Mouse (Mus musculus) gastrocnemius, postnatal 36 days (tissue): ENCODE data around the gene Rph3al. TPM values are rescaled to one million over a fixed set of nuclear protein-coding genes. Genes with fewer than 3 reads are reported as not detected.

Source experiments
- DNase-seq, 2 experiments: peaks; one replicate each; pipeline ENCODE4 v3.0.0; 2022
- intact Hi-C: fragments of 180-260 bp; cut with DNase I; formaldehyde crosslinking; loops from one replicate; pipeline ENCODE4 v1.15.1; 2025
- total RNA-seq, 2 experiments: library from RNA; stranded (reverse); gene quantifications; 2 replicates each; pipeline ENCODE4 v1.2.3; 2021

Gene Rph3al
- total RNA-seq, 2 experiments from 2014 or later: 9.4 to 11.0 TPM

DNA sequence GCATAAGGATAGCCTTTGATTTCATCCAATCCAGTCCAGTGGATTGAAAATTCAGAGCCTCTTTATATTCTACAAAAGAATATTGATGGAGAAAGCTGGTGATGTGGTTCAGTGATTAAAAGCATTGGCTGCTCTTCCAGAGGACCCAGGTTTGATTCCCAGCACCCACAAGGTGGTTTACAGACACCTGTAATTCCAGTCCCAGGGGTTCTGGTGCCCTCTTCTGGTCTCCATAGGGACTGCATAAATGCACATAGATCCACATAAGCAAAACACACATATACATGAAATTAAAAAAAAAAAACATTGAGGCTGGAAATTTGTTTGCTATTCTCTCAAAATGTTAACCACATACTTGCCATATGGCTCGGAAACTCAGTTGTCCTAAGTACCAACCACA, 26.3 kb downstream of the Rph3al start:
- intact Hi-C loops: no loop called here

DNA sequence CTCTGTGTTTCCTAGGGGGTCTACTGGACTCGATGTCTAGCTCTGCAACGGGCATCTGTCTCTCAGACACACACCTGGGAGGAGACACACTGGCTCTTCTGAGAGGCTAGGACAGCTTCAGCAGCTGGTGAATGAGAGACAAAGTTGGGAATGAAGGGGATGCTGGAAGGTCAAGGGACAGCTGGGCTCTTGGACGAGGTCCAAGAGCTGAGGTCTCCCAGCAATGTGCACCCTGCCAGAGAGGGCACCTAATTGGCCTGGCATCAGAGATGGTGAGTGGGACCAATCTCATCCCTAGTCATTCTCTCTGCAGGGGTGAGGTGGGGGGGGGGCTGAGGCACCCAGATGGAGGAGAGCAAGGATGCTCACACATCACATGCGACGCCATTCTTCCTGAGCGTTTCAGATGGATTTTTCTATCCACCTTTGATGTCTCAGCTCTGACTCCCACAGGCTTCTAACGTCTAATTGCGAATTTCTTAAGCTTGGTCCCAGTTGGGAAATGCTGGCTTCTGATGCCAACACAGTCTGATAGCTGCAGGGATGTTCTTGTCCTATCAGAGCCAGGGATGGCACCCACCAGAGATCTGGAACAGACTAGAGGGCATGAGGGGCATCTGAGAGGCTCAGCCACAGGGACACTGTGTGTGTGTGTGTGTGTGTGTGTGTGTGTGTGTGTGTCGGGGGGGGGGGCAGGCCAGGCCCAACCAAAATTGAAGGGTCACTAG, 28.4 kb downstream of the Rph3al start:
- DNase-seq: no peak
- intact Hi-C loops: loop anchor here (10.0 kb wide), 1 partner anchor 205 kb away; no protein-coding TSS in a partner anchor

More for the DNA sequence above, 26.3 kb downstream of the Rph3al start:
- DNase-seq: no peak

DNA sequence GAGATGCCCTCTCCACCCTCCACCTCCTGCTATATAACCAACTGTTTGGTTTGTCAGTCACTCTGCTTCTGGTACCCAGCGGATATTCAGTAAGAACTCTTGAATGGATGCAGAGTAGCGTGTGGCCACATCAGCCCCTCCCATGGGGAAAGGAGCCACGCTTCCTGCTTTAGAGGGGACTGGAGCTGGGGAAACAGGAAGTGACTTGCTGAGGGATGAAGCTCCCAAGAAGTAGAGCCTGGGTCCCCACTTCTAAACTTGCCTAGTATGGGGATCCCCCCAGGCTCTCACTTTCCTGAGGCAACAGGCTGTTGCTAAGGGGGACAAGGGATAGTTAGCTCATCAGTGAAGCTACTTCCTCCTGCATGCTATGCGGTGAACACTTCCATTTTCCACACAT, 30.8 kb downstream of the Rph3al start:
- DNase-seq: no peak
- intact Hi-C loops: loop anchor here (10.0 kb wide), 1 partner anchor 203 kb away; no protein-coding TSS in a partner anchor

DNA sequence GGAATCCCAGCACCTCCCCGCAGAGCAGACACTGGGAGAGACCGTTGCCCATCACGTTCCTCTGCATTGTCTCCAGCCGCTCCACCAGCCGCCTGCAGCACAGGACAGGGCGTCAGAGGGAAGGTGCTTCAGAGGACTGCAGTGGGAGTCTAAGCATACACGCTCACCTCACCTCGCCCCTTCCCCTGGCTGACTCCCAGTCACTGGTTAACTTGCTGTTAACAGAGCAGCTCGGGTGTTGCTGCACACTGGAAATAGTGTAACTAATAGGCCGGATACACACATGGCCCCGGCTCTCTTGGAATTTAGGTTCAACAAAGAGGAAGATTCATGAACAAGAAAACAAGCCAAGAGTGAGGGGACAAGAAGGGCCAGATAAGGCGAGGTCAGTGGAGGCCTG, 31.7 kb downstream of the Rph3al start:
- intact Hi-C loops: loop anchor here (10.0 kb wide), 1 partner anchor 202 kb away; no protein-coding TSS in a partner anchor
- DNase-seq: no peak

DNA sequence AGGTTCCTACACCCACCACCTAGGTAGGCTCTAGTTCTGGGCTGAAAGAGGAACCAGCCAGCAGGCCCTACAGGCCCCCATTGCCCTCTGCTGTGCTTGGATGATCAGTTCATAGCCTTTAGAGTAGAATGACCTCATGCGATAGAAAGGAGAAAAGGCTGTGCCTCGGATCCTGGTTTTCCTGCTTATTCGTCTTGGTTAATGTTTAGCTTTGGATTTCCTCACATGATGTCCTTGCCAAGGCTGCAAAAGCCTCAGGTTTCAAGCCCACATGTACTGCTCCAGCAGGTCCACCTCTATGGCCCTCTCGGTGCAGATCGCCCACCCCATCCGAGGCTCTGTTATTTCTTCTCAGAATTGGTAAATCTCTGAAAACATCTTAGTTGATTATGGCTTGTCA, 33.2 kb downstream of the Rph3al start:
- intact Hi-C loops: loop anchor here (10.0 kb wide), 1 partner anchor 200 kb away; no protein-coding TSS in a partner anchor
- no peak for DNase-seq

DNA sequence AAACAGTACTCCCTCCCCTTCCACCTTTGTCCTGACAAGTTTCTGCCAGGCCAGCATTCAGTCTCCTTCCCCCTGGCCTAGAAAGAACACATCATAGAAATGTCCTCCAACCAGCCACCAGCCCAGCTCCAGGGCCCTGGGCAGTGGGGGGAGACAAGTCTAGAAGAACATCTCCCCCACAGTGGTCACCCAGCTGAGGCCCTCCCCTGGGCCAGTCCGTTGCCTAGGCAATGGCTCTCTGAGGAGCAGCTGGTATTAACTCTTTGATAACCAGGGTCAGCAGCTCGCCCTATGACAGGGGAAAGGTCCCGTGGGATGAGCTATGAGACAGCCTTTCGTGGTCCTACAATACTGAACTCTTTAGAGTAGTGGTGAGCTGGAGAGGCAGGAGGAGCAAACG, 33.7 kb downstream of the Rph3al start:
- intact Hi-C loops: loop anchor here (10.0 kb wide), 1 partner anchor 200 kb away; no protein-coding TSS in a partner anchor
- DNase-seq: no peak

DNA sequence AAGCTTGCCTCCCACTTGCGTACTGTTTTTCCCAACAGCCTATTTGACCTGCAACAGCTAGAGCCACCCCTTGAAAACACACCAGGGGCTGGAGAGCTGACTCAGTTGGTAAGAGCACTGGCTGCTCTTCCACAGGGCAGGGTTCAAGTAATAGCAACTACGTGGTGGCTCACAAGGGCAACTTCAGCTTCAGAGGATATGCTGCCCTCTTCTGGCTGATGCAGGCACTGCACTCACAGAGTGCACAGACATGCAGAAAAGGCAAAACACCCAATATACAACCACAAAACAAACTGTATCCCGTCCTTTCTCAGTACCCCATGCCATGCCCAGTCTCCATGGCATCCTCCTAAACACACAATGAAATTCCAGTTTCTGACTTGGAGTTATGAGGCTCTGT, 34.7 kb downstream of the Rph3al start:
- intact Hi-C loops: loop anchor here (2.0 to 10.0 kb wide), 2 partner anchors 121 to 199 kb away; no protein-coding TSS in a partner anchor
- DNase-seq: no peak

DNA sequence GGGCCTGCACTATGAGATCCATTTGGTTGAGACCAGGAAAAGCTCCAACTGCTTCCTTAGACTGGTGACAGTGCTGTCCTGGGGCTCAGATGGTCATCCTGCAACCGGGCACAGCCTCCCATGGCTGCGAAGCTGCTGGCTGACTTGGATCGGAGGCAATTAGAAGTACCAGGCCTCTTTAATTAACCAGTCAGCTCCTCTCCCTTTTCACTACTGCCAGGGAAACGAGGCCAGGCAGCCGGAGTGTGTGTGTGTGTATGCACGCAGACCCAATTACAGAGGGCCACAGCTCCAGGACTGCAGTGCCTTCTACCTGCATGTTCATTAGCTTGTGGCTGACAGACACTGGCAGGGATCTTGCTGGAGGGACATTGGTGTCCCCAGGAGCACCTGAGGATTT, 36.9 kb downstream of the Rph3al start:
- intact Hi-C loops: loop anchor here (10.0 kb wide), 1 partner anchor 197 kb away; no protein-coding TSS in a partner anchor
- no peak for DNase-seq

DNA sequence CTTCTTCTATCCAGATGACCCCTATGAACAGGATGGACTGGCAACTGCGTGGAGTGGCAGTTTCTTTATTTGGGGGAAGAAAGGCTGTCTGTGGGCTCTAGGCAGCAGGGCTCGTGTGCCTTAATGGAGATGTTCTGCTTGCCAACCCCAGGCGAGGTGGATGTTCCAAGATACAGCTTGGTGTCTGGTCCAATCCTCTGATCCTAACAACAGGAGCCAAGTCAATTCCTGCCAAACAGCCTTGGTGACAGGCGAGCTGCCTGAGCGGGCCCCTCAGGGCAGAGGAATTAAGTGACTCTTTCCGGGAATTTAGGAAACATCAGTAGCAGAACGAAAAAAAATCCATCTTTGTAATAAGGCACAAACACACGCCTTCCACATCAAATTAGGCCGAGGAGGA, 38.6 kb downstream of the Rph3al start:
- no peak for DNase-seq
- intact Hi-C loops: loop anchor here (10.0 kb wide), 1 partner anchor 195 kb away; no protein-coding TSS in a partner anchor

DNA sequence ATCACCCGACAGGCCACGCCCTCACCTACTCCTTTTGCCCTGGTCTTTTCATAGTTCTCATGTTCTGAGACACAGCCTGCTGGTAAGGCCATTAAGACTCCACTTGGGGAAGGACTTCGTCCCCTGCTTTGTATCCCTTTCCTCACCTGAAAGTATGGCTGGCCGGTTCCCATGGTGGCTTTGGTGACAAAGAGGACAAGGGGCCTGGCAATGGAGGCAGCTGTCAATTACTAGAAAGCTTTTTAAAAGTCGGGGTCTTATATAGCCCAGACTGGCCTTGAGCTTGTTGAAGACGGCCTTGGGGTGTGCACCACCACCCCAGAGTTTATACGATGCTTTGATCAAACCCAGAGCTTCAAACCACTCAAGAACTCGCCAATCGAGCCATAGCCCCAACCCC, 39.7 kb downstream of the Rph3al start:
- DNase-seq: no peak
- intact Hi-C loops: no loop called here

DNA sequence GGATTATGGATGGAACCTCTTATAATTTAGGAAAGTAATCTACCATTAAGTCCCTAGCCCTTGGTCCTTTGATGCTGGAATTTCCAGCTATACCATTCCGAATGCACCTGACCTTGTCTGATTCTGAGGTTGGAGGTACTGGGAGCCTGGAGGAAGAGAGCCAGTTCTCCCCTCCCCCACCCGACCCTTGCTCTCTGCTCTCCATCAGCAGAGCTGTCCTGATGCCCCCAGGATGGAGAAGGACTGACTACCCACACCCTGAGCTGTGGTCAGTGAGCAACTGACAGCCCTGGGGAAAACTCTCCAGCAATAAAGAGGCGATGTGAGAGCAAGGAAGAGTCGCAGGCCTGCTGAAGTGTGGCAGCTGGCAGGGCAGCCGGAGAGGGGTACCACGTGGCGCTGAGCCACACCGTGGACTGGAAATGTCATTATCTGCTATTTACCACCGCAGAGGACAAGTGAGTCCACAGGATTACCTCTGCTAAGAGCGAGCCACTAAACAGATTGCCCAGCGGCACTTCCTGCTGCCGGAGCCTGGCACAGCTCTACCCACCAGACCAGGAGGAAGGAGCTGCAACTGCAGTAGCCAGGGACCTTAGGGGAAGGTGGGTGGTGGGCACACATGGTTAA, 43.3 kb downstream of the Rph3al start:
- DNase-seq: no peak
- intact Hi-C loops: no loop called here

DNA sequence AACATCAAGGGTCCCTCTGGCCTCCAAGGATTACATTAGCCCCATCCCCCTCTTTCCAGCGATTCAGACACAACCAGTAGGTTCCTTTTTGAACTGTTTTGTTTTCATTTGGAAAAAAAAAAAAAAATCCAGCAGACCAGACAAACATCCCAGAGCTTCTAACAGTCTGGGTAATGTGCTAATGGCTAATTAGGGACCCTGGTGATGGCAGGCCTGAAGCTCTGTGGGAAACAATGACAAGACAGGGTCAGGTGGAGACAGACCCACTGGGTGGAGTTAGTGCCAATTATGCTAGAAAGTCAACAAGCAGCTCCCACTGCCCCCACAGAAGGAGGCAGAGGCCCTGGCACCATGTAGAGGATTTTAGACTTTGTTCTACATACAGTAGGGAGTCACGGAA, 44.3 kb downstream of the Rph3al start:
- no peak for DNase-seq
- intact Hi-C loops: no loop called here

DNA sequence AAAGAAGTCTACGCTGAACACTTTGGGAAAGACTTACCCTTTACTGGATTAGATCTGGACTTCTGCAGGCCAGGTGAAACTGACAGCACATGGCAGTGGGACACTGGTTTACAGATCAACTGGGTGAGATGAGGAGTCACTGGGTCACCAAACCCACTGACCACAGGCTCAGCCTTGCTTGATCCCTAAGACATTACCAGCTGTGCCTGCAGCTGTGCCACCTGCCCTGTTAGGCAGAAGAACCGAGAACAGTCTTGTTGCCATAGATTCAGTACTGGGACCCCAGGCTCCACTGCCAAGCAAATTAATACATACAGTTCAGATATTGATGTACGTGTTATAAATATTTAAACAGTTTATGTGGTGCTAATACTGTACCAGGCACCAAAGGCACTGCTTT, 50.9 kb downstream of the Rph3al start:
- intact Hi-C loops: no loop called here

DNA sequence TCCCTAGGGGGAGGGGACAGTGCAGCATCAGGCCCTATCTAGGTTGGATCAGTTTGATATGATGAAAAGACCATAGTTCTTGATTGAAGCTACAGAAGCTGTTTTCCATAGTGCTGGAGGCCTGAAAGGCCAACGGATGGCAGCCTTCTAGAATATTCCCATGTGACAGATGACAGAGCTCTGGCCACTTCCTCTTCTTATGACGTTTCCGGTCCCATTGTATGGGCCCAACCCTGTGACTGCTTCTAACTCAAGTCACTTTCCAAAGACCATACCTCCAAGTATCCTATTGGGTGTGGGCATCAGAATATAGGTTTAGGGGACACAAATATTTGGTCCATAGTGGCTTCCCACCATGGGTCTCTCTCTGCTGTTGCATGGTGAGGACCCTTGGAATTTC, 57.0 kb downstream of the Rph3al start:
- intact Hi-C loops: no loop called here
- DNase-seq: no peak

More for the DNA sequence above, 50.9 kb downstream of the Rph3al start:
- no peak for DNase-seq

DNA sequence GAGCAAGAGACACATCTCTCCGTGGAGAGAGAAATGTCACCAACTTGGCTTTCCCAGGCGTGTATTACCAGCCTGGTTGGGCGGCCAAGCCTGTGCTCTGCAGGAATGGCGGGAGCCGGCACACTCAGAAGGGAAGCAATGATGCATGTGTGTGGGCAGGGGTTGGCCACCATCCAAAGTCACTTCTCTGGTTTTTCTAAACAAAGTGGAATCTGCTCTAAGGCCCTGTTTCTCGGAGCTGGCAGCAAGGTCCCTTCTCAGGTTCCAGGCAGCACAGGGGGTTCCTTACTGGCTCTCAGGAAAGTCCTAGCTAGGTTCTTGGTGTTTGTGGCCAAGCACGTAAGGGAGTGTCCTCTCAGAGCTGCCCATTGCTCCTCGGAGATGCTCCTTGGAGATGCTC, 58.2 kb downstream of the Rph3al start:
- no peak for DNase-seq
- intact Hi-C loops: no loop called here

DNA sequence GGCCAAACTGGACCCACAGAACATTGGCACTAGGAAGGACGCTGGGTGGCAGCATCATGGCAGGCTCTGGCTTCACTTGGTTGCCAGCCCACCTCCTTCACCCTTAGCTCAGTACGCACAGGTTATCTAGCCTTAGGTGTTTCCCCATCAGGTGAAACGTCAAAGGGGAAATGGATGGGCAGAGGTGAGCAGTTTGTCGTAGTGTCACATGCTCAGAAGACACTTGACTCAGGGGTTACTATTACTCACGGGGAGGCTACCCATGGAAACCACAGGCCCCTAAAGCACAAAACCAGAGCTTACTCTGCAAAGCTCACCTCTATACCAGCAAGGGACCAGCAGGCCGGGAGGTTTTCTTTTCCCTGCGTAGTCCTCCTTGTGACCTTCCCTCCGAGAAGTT, 59.8 kb downstream of the Rph3al start:
- DNase-seq: no peak
- intact Hi-C loops: no loop called here

DNA sequence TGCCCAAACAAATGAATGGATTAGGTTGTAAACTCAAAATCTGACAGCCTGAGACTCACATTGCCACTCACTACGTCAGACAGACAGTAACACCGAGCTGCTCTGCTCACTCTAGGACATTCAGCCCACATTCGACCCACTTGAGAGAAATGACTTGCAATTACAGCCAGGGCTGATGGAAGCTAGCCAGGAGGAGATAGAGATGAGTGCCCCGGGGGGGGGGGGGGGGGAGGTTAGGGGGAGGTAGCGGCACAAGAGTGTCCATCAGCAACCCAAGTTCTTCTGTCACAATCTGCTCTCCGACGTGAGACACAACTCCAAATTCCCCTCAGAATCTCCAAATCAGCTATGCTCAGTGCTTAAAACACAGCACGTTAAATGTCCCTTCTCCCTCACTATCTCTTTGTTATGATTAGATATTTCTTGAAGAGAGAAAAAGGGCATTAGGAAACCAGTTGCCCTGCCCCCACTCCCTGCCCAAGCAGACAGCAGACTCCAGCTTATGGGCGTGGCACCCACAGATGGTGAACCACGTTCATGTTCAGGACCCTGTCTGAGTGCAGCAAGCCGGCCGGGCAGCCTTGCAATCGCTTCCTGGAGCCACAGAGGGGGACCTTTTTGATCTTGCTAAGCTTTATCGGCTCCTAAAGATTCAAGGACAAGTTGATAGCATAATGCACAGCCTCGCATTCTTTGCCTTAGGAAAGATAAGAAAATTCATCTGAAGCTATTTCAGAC, 62.0 kb downstream of the Rph3al start:
- intact Hi-C loops: no loop called here
- DNase-seq: no peak

DNA sequence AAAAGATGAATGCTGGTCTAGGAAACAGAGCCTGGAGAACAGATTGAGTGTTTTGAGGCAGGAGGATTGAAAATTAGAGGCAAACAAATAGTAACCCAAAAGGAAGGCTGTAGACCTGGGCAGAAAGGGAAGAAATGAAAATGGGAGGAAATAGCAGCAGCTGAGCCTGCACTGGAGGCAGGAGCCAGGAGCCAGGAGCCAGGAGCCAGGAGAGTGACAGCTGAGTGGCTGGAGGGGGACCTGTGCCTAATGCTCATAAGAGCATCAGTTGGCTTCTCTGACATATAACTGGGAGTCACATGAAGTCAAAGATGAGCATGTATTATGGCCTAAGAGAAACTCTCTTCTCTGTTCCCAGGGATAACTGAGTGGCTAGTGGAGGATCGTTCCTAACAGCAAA, 66.5 kb downstream of the Rph3al start:
- DNase-seq: no peak
- intact Hi-C loops: no loop called here

DNA sequence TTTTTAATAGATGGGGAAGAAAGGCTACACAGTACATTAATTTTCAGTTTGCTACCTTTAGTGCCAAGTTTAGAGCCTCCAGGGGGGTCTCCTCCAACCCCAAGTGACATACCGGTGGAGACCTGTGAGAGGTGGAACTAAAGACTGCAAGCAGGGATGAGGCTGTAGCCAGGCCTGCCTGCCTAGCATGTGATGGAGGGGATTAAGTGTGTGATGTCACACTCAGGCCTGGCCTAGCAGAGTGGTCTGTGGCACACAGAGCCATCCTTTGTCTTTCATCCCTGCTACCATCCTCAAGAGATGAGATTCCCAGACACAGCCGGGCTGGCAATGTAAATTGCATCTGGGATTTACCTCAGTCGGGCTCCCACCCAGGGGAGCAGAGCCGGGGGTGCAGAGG, 67.3 kb downstream of the Rph3al start:
- intact Hi-C loops: no loop called here
- no peak for DNase-seq

DNA sequence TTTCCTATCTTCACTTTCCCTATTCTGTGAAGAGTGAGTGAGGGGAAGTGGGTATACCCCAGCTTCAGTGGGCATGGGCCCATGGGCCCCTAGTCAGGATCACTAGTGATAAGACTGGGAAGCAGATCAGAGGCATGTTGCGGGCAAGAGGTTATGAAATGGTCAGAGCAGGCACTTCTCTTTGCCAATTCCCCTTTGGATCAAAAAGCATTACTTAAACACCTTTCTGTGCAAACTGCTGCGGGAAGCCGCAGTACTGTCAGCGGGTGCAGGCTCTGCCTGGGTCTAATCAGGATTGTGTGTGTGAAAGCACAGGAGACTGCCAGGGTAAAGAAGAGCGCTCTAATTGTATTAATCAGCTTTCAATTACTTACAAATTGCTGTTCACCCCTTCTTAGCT, 67.8 kb downstream of the Rph3al start:
- DNase-seq: no peak
- intact Hi-C loops: no loop called here

DNA sequence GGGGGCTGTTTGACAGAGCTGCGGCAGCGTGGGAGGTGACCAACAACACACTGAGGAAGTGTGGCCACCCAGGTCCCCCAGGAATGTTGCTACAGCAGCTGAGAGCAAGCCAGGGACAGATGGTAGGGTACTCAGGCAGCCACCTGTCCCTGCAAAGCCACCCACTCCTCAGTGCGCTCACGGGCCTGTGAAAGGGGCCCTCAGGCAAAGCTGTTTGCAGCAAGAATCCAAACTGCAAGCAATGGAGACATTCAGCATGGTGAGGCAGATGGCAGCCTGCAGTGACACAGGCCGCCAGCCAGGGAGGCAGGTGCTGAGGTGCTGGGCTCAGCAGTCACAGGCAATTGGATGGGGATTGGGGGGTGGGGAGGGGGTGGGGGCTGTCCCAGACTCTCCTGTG, 68.3 kb downstream of the Rph3al start:
- DNase-seq: no peak
- intact Hi-C loops: no loop called here
